Mouse (Mus musculus) lung, embryonic 15.5 days (tissue): ENCODE measurements around the gene Ehmt1. TPM values are rescaled to one million over a fixed set of nuclear protein-coding genes. Genes with fewer than 3 reads are reported as not detected.
A peak's percentile ranks its signal among the peaks of the same experiment; 100 is the strongest.

Experiments
- ATAC-seq: fragments of 200-750 bp; cut with Nextera tagmentation; 2 replicates; pipeline ENCODE4 v1.8.0; 2017; ENCODE audit warnings: moderate number of reproducible peaks, borderline replicate concordance; ENCODE audit not compliant: low FRiP score, low TSS enrichment; ENCODE audit errors: extremely low read depth
- H3K27ac ChIP-seq: fragments of 300-500 bp; sonication (generic); 2 replicates; pipeline ENCODE4 v1.5.1; 2015; ENCODE audit warnings: moderate library complexity, mild to moderate bottlenecking, inconsistent platforms
- H3K27me3 ChIP-seq: fragments of 300-500 bp; sonication (generic); 2 replicates; pipeline ENCODE4 v1.6.1; 2015; ENCODE audit warnings: inconsistent platforms
- H3K36me3 ChIP-seq: fragments of 300-500 bp; sonication (generic); 2 replicates; pipeline ENCODE4 v1.6.1; 2015; ENCODE audit warnings: inconsistent platforms
- H3K4me1 ChIP-seq: fragments of 300-500 bp; sonication (generic); 2 replicates; pipeline ENCODE4 v1.6.1; 2015; ENCODE audit warnings: inconsistent platforms
- H3K4me2 ChIP-seq: fragments of 300-500 bp; sonication (generic); 2 replicates; pipeline ENCODE4 v1.6.1; 2015; ENCODE audit warnings: inconsistent platforms, mild to moderate bottlenecking, moderate library complexity
- H3K4me3 ChIP-seq: fragments of 300-500 bp; sonication (generic); 2 replicates; pipeline ENCODE4 v1.5.1; 2015; ENCODE audit warnings: mild to moderate bottlenecking, inconsistent platforms
- H3K9ac ChIP-seq: fragments of 300-500 bp; sonication (generic); 2 replicates; pipeline ENCODE4 v1.6.1; 2015; ENCODE audit warnings: inconsistent platforms
- H3K9me3 ChIP-seq: fragments of 300-500 bp; sonication (generic); 2 replicates; pipeline ENCODE4 v1.6.1; 2016; ENCODE audit warnings: inconsistent platforms
- WGBS: fragments of 180-500 bp; shearing (Covaris S2); methylation state at CpG from one replicate; pipeline ENCODE4 v1.1.7; 2015; 5-methylcytosine and 5-hydroxymethylcytosine counted together
- polyA plus RNA-seq: library from polyadenylated mRNA; unstranded; fragments of >200 nt; fragmentation: Nextera tagmentation; extraction: Ambion mirVana; gene quantifications from 2 replicates; pipeline ENCODE4 v1.2.1, GENCODE M21; 2015

Ehmt1 gene
- polyA plus RNA-seq, 1 experiment from 2014 or later: 89.4 TPM

DNA sequence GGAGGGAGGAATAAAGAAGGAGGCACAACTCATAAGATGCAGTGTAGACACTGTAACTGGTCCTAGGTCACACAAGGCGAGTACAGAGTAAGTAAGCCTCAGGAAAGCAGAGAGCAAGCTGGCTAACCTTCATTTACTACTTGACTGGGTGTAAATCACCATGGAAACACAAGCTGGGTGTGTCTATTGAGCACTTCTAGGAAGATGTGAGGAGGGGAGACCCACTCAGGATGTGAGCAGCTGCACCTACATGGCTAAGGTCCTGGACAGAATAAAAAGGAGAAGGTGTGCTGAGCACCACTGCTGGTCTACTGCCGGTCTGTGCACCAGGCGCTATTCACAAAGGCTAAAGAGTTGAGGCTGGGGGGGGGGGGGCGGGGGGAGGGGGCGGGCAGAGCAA lies 142.6 kb downstream of the Ehmt1 start:
- Histone ChIP-seq H3K9me3 (no peaks in the 10 kb centered on the region), H3K27ac (no peak overlapping the region), H3K27me3 (no peaks in the 10 kb centered on the region), H3K4me1 (no peaks in the 10 kb centered on the region), H3K4me3 (no peak overlapping the region), H3K9ac (no peak overlapping the region), H3K4me2 (no peak overlapping the region), H3K36me3 (no peaks in the 10 kb centered on the region)
- 10% methylated on average over 3 of the region's 5 CpGs for WGBS
- no peak for ATAC-seq

DNA sequence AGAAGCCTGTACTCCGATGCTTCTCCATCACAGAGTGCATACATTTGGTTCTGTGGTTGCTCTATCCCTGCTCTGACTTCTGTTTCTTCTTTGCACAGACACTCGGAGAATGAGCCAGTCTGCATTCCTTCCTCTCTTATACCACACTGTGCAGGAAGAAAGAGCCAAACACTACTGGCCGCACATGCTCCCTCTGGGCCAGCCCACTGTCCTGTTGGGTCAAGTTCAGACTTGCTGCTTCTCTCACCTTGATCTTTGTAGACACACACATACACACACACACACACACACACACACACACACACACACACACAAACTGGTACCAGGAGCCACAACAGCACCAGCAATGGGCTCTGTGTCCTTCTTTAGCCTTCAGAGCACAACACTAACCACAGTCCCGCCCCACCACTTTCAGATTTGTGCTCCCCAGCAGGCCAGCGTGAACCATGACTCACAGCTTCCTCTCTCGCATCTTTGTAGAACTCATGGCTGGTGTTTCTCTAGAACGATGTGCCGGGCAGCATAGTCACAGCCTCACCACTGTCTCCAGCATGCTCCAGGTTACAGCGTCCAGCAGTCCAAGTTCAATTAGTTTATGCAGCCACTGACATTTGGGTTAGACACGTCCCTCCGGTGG lies 143.3 kb downstream of the Ehmt1 start:
- ATAC-seq: no peak
- Histone ChIP-seq H3K9ac (no peak overlapping the region), H3K27me3 (no peaks in the 10 kb centered on the region), H3K27ac (no peak overlapping the region), H3K9me3 (no peaks in the 10 kb centered on the region), H3K4me3 (no peak overlapping the region), H3K4me2 (no peak overlapping the region), H3K4me1 (no peaks in the 10 kb centered on the region), H3K36me3 (no peaks in the 10 kb centered on the region)
- WGBS: 68% methylated on average over 11 of the region's 11 CpGs

DNA sequence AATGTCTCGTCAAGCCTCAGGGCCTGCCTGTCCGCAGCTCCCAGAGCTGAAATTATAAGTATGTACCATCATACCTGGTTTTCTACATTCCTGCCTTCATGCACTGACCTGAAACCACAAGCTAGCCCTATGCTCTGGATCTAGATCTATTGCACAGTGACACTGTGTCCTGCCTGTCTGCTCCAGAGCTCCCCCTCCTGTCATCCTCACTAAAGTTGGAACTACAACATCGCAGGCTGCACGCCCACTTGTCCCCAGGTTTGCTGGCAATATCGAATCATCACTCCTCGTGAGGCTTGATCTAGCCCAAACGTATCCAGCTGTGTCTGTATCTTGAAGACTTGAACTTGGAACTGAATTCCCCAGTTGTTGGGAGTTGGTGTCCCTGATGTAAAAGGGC lies 144.6 kb downstream of the Ehmt1 start:
- H3K27ac ChIP-seq: no peak overlapping the region
- H3K4me2 ChIP-seq: no peak overlapping the region
- no peak for ATAC-seq
- no peaks in the 10 kb centered on the region for H3K9me3 ChIP-seq
- WGBS: 60% methylated on average over 7 of the region's 7 CpGs
- no peaks in the 10 kb centered on the region for H3K36me3 ChIP-seq
- H3K27me3 ChIP-seq: no peaks in the 10 kb centered on the region
- no peak overlapping the region for H3K9ac ChIP-seq
- H3K4me1 ChIP-seq: no peaks in the 10 kb centered on the region
- H3K4me3 ChIP-seq: no peak overlapping the region

DNA sequence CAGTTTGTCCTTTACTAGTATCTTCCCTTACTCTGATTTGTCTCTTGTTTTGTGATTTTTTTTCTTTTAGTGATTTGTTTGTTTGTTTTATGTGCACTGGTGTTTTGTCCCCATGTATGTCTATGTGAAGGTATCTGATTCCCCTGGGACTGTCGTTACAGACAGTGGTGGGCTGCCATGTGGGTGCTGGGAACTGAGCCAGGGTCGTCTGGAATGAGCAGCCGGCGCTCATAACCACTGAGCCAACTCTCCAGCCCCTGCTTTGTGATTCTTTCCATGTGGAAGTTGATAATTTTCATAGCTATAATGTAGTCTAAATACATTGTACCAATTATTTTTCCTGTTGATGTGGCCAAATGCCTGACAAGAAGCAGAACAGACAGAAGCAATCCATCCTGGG lies 148.6 kb downstream of the Ehmt1 start:
- H3K36me3 ChIP-seq: no peaks in the 10 kb centered on the region
- H3K4me3 ChIP-seq: no peak overlapping the region
- no peak overlapping the region for H3K27ac ChIP-seq
- H3K9me3 ChIP-seq: no peaks in the 10 kb centered on the region
- no peak for ATAC-seq
- WGBS: 60% methylated on average over 4 of the region's 4 CpGs
- no peak overlapping the region for H3K9ac ChIP-seq
- H3K4me1 ChIP-seq: no peaks in the 10 kb centered on the region
- no peaks in the 10 kb centered on the region for H3K27me3 ChIP-seq
- no peak overlapping the region for H3K4me2 ChIP-seq

DNA sequence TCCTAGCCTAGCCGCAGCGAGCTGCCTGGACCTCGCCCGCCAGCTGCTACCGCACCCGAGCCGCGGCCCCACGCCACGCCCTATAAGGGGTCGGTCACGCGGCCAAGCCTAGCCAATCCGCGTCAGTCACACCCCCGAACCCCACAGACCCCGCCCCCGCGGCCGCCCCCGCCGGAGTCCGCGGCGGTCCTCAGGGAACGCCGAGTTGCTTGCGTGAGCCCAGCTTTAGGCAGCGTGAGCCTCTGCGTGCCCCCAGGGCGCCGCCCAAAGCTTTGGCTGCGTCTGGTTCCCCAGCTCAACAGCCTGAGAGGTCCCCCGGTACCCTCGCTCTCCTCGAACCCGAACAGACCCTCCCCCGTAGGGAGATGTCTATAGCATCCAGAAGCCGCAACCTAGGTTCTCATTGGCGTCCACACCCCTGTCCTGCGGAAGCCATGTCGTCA lies 156.3 kb downstream of the Ehmt1 start, which contains the start of gene Cacna1b:
Gene Cacna1b, minus strand, starts transcription at position 38 of the 443 bp plus-strand sequence.
- Histone ChIP-seq H3K27ac (no peak within 1 kb of the TSS), H3K36me3 (no peaks in the 10 kb centered on the region), H3K27me3 (peaks cover 36% of the 10 kb centered on the region), H3K9ac (no peak within 1 kb of the TSS), H3K4me2 (peak within 1 kb of the TSS; percentile 98), H3K9me3 (no peaks in the 10 kb centered on the region), H3K4me1 (peaks cover 19% of the 10 kb centered on the region), H3K4me3 (peak within 1 kb of the TSS; percentile 53)
- under 1% methylated on average over 42 of the region's 42 CpGs for WGBS
- peak; percentile 89 for ATAC-seq

DNA sequence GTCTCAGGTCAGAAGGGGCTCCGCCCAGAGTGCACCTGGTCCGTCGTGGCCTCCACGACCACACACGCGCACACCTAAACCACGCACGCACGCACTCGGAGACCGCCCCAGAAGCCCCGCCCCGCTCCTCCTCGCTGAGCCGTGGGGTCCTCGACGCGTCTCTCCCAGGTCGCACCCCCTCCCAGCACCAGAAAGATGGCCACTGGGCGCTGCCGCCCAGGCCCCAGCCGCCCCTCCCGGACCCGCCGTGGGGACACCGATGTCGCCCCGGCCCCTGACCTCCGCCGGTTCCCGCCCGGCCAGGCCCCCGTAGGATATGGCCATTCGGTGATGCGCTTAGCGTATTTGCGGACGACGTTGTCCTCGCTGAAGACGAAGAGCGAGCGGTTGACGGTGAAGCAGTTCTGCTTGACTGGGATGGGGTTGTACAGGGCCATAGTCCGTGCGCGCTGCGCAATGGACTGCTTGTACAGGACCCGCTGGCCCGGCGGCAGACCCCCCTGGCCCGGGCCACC lies 156.9 kb downstream of the Ehmt1 start:
- H3K36me3 ChIP-seq: no peaks in the 10 kb centered on the region
- peaks cover 36% of the 10 kb centered on the region for H3K27me3 ChIP-seq
- peak overlapping the region; percentile 53 for H3K4me3 ChIP-seq
- ATAC-seq: peak; percentile 43; the same call in 1 of the 2 replicates
- H3K4me2 ChIP-seq: peak overlapping the region; percentile 98
- WGBS: under 1% methylated on average over 47 of the region's 52 CpGs
- no peak overlapping the region for H3K9ac ChIP-seq
- no peaks in the 10 kb centered on the region for H3K9me3 ChIP-seq
- H3K27ac ChIP-seq: no peak overlapping the region
- H3K4me1 ChIP-seq: peaks cover 19% of the 10 kb centered on the region

DNA sequence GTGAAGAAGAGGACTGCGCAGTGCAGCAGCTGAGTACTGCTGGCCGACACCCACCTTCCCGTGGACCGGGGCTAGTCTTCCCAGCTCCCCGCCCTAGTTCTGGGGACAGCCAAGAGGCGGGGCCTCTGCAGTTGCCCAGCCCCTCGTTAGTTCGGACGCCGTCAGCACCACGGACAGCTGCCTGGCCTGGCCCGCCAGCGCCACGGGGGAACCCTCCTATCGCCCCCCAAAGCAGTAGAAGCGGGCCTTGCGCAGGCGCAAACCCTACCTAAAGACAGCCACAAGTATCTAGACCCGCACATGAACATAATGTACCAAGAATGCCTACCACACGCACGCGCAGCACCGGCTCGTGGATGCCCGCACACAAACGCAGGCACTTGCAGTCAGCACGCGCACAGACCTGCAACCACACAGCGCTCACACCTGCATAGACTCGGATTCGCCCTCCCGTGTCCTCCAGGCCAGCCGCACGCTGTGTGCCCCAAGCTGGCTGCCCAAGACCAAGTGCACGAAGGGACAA lies 157.4 kb downstream of the Ehmt1 start:
- H3K4me1 ChIP-seq: peaks cover 19% of the 10 kb centered on the region
- ATAC-seq: peak; percentile 74; the same call in 1 of the 2 replicates
- H3K4me3 ChIP-seq: peak overlapping the region; percentile 53
- H3K36me3 ChIP-seq: no peaks in the 10 kb centered on the region
- no peak overlapping the region for H3K9ac ChIP-seq
- peak overlapping the region; percentile 98 for H3K4me2 ChIP-seq
- WGBS: under 1% methylated on average over 35 of the region's 35 CpGs
- no peaks in the 10 kb centered on the region for H3K9me3 ChIP-seq
- no peak overlapping the region for H3K27ac ChIP-seq
- H3K27me3 ChIP-seq: peaks cover 36% of the 10 kb centered on the region

DNA sequence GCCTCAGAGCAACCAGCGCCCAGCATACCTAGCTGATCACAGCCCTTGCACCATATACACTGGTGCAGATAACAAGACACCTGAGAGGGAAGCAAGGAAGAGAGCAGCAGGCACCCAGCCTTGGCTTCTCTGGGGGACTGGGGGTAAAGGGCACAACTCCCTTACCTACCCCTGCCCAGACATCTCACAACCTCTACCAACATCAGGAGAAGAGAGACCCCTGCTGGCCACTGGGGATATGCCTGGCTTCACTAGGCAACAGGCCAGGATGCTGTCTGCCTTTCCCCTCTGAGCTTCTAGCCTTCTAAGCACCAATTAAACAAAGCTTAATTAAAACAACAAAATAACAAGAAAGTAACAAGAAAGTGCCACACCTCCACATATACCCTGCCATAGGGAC lies 164.1 kb downstream of the Ehmt1 start:
- Histone ChIP-seq H3K27ac (no peak overlapping the region), H3K9ac (no peak overlapping the region), H3K27me3 (no peaks in the 10 kb centered on the region), H3K4me1 (no peaks in the 10 kb centered on the region), H3K36me3 (no peaks in the 10 kb centered on the region), H3K4me2 (no peak overlapping the region), H3K9me3 (no peaks in the 10 kb centered on the region), H3K4me3 (no peak overlapping the region)
- WGBS: 90% methylated on average over 1 of the region's 1 CpGs
- peak; percentile 17; the same call in 1 of the 2 replicates for ATAC-seq

DNA sequence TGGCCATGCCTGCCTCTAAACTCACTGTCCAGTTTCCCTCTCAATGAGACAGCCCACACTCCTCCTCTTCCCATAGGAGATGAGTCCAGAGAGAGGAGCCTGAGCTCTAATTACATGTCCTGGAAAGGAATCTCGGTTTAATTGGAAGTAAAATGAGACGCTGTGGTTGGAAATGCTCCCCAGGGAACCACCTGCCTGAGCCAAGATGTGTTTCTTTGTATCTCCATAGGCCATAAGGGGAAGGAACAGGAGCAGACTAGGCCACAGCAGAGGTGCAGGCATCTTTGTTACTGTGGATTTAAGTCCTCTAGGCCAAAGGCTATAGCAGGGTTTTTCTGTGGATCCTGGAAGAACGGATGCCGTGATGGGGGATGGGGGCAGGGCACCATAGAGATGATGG lies 166.8 kb downstream of the Ehmt1 start:
- H3K4me1 ChIP-seq: no peaks in the 10 kb centered on the region
- 74% methylated on average over 4 of the region's 4 CpGs for WGBS
- H3K4me3 ChIP-seq: no peak overlapping the region
- ATAC-seq: no peak
- no peaks in the 10 kb centered on the region for H3K9me3 ChIP-seq
- no peak overlapping the region for H3K9ac ChIP-seq
- H3K27ac ChIP-seq: no peak overlapping the region
- H3K4me2 ChIP-seq: no peak overlapping the region
- H3K36me3 ChIP-seq: no peaks in the 10 kb centered on the region
- no peaks in the 10 kb centered on the region for H3K27me3 ChIP-seq

DNA sequence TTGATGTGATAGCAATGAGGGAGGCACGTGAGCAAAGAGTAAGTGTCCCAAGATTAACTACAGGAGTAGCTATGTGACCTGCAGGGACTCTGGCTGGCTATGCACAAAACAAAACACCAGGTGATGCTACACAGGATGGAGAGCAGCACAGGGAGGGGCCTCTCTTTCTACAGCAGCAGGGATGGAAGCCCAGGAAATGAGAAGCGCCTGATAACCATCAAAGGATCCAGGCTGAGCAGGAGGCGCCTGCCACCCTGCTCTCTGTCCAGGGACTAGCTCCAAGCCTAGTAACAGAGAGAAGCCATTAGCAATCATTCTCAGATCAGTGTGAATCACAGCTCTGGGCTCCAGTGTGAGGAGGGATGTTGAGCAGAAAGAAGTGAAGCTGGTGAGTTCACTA lies 169.4 kb downstream of the Ehmt1 start:
- no peaks in the 10 kb centered on the region for H3K9me3 ChIP-seq
- no peak overlapping the region for H3K9ac ChIP-seq
- ATAC-seq: no peak
- no peaks in the 10 kb centered on the region for H3K4me1 ChIP-seq
- H3K4me3 ChIP-seq: no peak overlapping the region
- H3K4me2 ChIP-seq: no peak overlapping the region
- H3K27ac ChIP-seq: no peak overlapping the region
- H3K36me3 ChIP-seq: no peaks in the 10 kb centered on the region
- WGBS: 48% methylated on average over 3 of the region's 3 CpGs
- H3K27me3 ChIP-seq: no peaks in the 10 kb centered on the region

DNA sequence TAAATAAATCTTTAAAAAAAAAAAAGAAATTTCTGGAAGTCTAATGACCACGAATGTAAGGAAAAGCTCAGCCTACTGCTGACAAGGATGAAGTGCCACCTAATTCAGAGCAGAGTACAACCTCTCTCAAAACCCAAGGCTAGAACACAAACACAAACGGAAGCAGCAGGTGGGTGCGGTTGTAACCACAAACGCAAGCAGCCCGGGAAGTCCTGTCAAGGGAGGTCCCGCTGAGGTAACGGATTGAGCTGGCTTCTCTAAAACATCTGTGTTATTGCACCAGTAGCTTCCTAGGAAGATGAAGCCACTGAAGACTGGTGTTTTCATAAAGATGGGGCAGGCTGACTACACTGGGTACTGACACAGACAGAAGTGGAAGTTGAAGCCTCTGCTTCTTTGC lies 171.5 kb downstream of the Ehmt1 start:
- WGBS: 45% methylated on average over 7 of the region's 7 CpGs
- no peak overlapping the region for H3K9ac ChIP-seq
- no peaks in the 10 kb centered on the region for H3K36me3 ChIP-seq
- H3K4me1 ChIP-seq: no peaks in the 10 kb centered on the region
- H3K4me3 ChIP-seq: no peak overlapping the region
- no peaks in the 10 kb centered on the region for H3K9me3 ChIP-seq
- H3K4me2 ChIP-seq: no peak overlapping the region
- H3K27ac ChIP-seq: no peak overlapping the region
- H3K27me3 ChIP-seq: no peaks in the 10 kb centered on the region
- ATAC-seq: no peak
